Mouse (Mus musculus) forebrain, embryonic 15.5 days (tissue): ENCODE data around the gene Slc35a1. TPM values are rescaled to one million over a fixed set of nuclear protein-coding genes. Genes with fewer than 3 reads are reported as not detected.

Source experiments
- ATAC-seq: fragments of 200-750 bp; cut with Nextera tagmentation; replicated peaks from 2 replicates; pipeline ENCODE4 v1.8.0; 2017; ENCODE audit warnings: mild to moderate bottlenecking, moderate TSS enrichment, moderate library complexity
- H3K27ac ChIP-seq: fragments of 300-500 bp; sonication (generic); replicated peaks from 2 replicates; pipeline ENCODE4 v1.5.1; 2015; ENCODE audit warnings: mild to moderate bottlenecking, inconsistent platforms
- H3K27me3 ChIP-seq: fragments of 300-500 bp; sonication (generic); 2 replicates; pipeline ENCODE4 v1.6.1; 2015; ENCODE audit warnings: inconsistent platforms
- H3K36me3 ChIP-seq: fragments of 300-500 bp; sonication (generic); 2 replicates; pipeline ENCODE4 v1.6.1; 2015; ENCODE audit warnings: mild to moderate bottlenecking, inconsistent platforms
- H3K4me1 ChIP-seq: fragments of 300-500 bp; sonication (generic); 2 replicates; pipeline ENCODE4 v1.6.1; 2015; ENCODE audit warnings: inconsistent platforms
- H3K4me2 ChIP-seq: fragments of 300-500 bp; sonication (generic); replicated peaks from 2 replicates; pipeline ENCODE4 v1.6.1; 2015; ENCODE audit warnings: mild to moderate bottlenecking, inconsistent platforms
- H3K4me3 ChIP-seq: fragments of 300-500 bp; sonication (generic); 2 replicates; pipeline ENCODE4 v1.5.1; 2015; ENCODE audit warnings: mild to moderate bottlenecking, inconsistent platforms
- H3K9ac ChIP-seq: fragments of 300-500 bp; sonication (generic); replicated peaks from 2 replicates; pipeline ENCODE4 v1.6.1; 2015; ENCODE audit warnings: mild to moderate bottlenecking, inconsistent platforms
- H3K9me3 ChIP-seq: fragments of 300-500 bp; sonication (generic); 2 replicates; pipeline ENCODE4 v1.6.1; 2016; ENCODE audit warnings: inconsistent platforms
- WGBS: fragments of 180-500 bp; shearing (Covaris S2); methylation state at CpG from one replicate; pipeline ENCODE4 v1.1.7; 2015; ENCODE audit warnings: mixed read lengths; 5-methylcytosine and 5-hydroxymethylcytosine counted together
- polyA plus RNA-seq: library from polyadenylated mRNA; unstranded; fragments of >200 nt; fragmentation: Nextera tagmentation; extraction: Ambion mirVana; gene quantifications from 2 replicates; pipeline ENCODE4 v1.2.1, GENCODE M21; 2015

The Slc35a1 gene
- polyA plus RNA-seq, 1 experiment from 2014 or later = 52.3 TPM

GRCm38 (mm10) chr4:34613571-34614145 is 73.6 kb downstream of the Slc35a1 start:
- peak overlapping the region; percentile 91 for H3K4me3 ChIP-seq
- H3K27me3 ChIP-seq = no peaks in the 10 kb centered on the region
- H3K9ac ChIP-seq = peak overlapping the region; percentile 79
- 51% methylated on average over 6 of the region's 6 CpGs for WGBS
- peak overlapping the region; percentile 82 for H3K4me2 ChIP-seq
- peaks cover 5% of the 10 kb centered on the region for H3K36me3 ChIP-seq
- no peak for ATAC-seq
- H3K9me3 ChIP-seq = no peaks in the 10 kb centered on the region
- no peak overlapping the region for H3K27ac ChIP-seq
- H3K4me1 ChIP-seq = peaks cover 24% of the 10 kb centered on the region

Other genes with a start within 250 kb of the Slc35a1 start
- 104 and 106 TPM in 2 replicates for gene Akirin2, start 136.5 kb downstream of the Slc35a1 start, polyA plus RNA-seq
- 92.9 and 93.2 TPM in 2 replicates for gene Orc3, start 72.5 kb downstream of the Slc35a1 start, polyA plus RNA-seq
- 57.1 and 60.2 TPM in 2 replicates for gene Rars2, start 72.5 kb downstream of the Slc35a1 start, polyA plus RNA-seq
- gene Cfap206, start 42.8 kb upstream of the Slc35a1 start, polyA plus RNA-seq = 2.2 and 2.7 TPM in 2 replicates
- not detected in 2 replicates for gene Gm136, start 68.8 kb upstream of the Slc35a1 start, polyA plus RNA-seq
- gene Smim8, start 91.0 kb upstream of the Slc35a1 start, polyA plus RNA-seq = 46.1 and 48.5 TPM in 2 replicates
- 36.7 and 37.4 TPM in 2 replicates for gene Zfp292, start 195.5 kb upstream of the Slc35a1 start, polyA plus RNA-seq
- not detected in 2 replicates for gene Cga, start 206.3 kb upstream of the Slc35a1 start, polyA plus RNA-seq